In genomic region chr8:90907516-90907847, GRCm38 (mm10) we compare ENCODE assay signal across 8 mouse cellular contexts.
DNase-seq lines count a peak whose midpoint lies in the region; ATAC-seq and TF ChIP-seq lines count a peak whose summit lies in the region.

No protein-coding gene starts in this region.

- H3K4me2 ChIP-seq in lung, embryonic 14.5 days, result peak overlapping the region; percentile 96
- peak overlapping the region; percentile 93 for H3K4me2 ChIP-seq in embryonic facial prominence, embryonic 13.5 days
- peak overlapping the region; percentile 98 for H3K4me2 ChIP-seq in kidney, postnatal 0 days (ENCODE audit: low read length)
- H3K4me2 ChIP-seq in neural tube, embryonic 14.5 days (ENCODE audit: low read depth, low read length), result peak overlapping the region; percentile 93

- no peaks in the 10 kb centered on the region for H3K36me3 ChIP-seq in lung, embryonic 14.5 days (ENCODE audit: insufficient read depth)
- no peaks in the 10 kb centered on the region for H3K36me3 ChIP-seq in embryonic facial prominence, embryonic 13.5 days
- no peaks in the 10 kb centered on the region for H3K36me3 ChIP-seq in kidney, postnatal 0 days (ENCODE audit: insufficient read depth, low read length)
- H3K36me3 ChIP-seq in neural tube, embryonic 14.5 days (ENCODE audit: control insufficient read depth, insufficient read depth, low read length), result no peaks in the 10 kb centered on the region

- no peaks in the 10 kb centered on the region for H3K9me3 ChIP-seq in lung, embryonic 14.5 days (ENCODE audit: low read depth, low read length)
- H3K9me3 ChIP-seq in embryonic facial prominence, embryonic 13.5 days, result no peaks in the 10 kb centered on the region
- H3K9me3 ChIP-seq in kidney, postnatal 0 days (replicated peaks; ENCODE audit: low read length), result no peaks in the 10 kb centered on the region
- no peaks in the 10 kb centered on the region for H3K9me3 ChIP-seq in neural tube, embryonic 14.5 days (ENCODE audit: control insufficient read depth, low read length)

- H3K27ac ChIP-seq in lung, embryonic 14.5 days (ENCODE audit: low read depth), result 0 out of 2 replicates have a peak overlapping the region, but pooled peaks have one; percentile 76
- no peak overlapping the region for H3K27ac ChIP-seq in embryonic facial prominence, embryonic 13.5 days
- H3K27ac ChIP-seq in kidney, postnatal 0 days, result peak overlapping the region; percentile 92
- peak overlapping the region; percentile 85 for H3K27ac ChIP-seq in neural tube, embryonic 14.5 days (ENCODE audit: low read depth, low read length)

- H3K4me3 ChIP-seq in lung, embryonic 14.5 days (ENCODE audit: low read depth, low read length), result peak overlapping the region; percentile 76
- peak overlapping the region; percentile 85 for H3K4me3 ChIP-seq in embryonic facial prominence, embryonic 13.5 days
- H3K4me3 ChIP-seq in kidney, postnatal 0 days (replicated peaks; ENCODE audit: low read depth, low read length), result peak overlapping the region; percentile 82
- peak overlapping the region; percentile 77 for H3K4me3 ChIP-seq in neural tube, embryonic 14.5 days (ENCODE audit: low read depth, low read length)

- DNase-seq in lung, embryonic 14.5 days, result peak; percentile 39
- no peak for DNase-seq in lung, adult 18-20 months
- peak; percentile 42 for DNase-seq in kidney, postnatal 0 days (ENCODE audit: low spot score)
- no peak for DNase-seq in layer of hippocampus, adult 8-10 months (ENCODE audit: low spot score in 2 of 2)
- DNase-seq in frontal cortex, adult 2 months (ENCODE audit: extremely low spot score in 1 of 2, low spot score in 1 of 2), result no peak
- DNase-seq in gastrocnemius, postnatal 4 days (ENCODE audit: low spot score in 2 of 2), result no peak

- H3K9ac ChIP-seq in lung, embryonic 14.5 days, result peak overlapping the region; percentile 75
- peak overlapping the region; percentile 87 for H3K9ac ChIP-seq in embryonic facial prominence, embryonic 13.5 days
- peak overlapping the region; percentile 74 for H3K9ac ChIP-seq in kidney, postnatal 0 days (ENCODE audit: low read depth, low read length)
- peak overlapping the region; percentile 86 for H3K9ac ChIP-seq in neural tube, embryonic 14.5 days (replicated peaks; ENCODE audit: low read depth, low read length)

- TF ChIP-seq CTCF in lung, embryonic 14.5 days (IDR thresholded peaks at IDR 0.05; ENCODE audit: low read depth), result 0 out of 2 replicates have a peak, but pooled peaks have one; percentile 1
- TF ChIP-seq CTCF in kidney, postnatal 0 days (IDR thresholded peaks at IDR 0.05; ENCODE audit: low read depth), result no peak

- 19% methylated on average over 10 of the region's 10 CpGs for WGBS in lung, embryonic 14.5 days
- 19% methylated on average over 10 of the region's 10 CpGs for WGBS in embryonic facial prominence, embryonic 13.5 days
- WGBS in kidney, postnatal 0 days, result 19% methylated on average over 10 of the region's 10 CpGs
- 24% methylated on average over 10 of the region's 10 CpGs for WGBS in neural tube, embryonic 14.5 days

- no peak for ATAC-seq in lung, embryonic 14.5 days (ENCODE audit: insufficient read depth)
- ATAC-seq in embryonic facial prominence, embryonic 13.5 days (ENCODE audit: insufficient number of reproducible peaks, insufficient read depth, low FRiP score, low TSS enrichment, low read depth), result no peak
- ATAC-seq in kidney, postnatal 0 days (replicated peaks; ENCODE audit: low FRiP score, low read depth), result peak; percentile 0; the same call in 1 of the 2 replicates
- peak; percentile 3; the same call in 1 of the 2 replicates for ATAC-seq in neural tube, embryonic 14.5 days (ENCODE audit: low read depth)

- no peaks in the 10 kb centered on the region for H3K4me1 ChIP-seq in lung, embryonic 14.5 days (ENCODE audit: insufficient read depth)
- peaks cover 9% of the 10 kb centered on the region for H3K4me1 ChIP-seq in embryonic facial prominence, embryonic 13.5 days
- H3K4me1 ChIP-seq in kidney, postnatal 0 days (replicated peaks; ENCODE audit: insufficient read depth, low read length), result no peaks in the 10 kb centered on the region
- no peaks in the 10 kb centered on the region for H3K4me1 ChIP-seq in neural tube, embryonic 14.5 days (ENCODE audit: control insufficient read depth, insufficient read depth, low read length)

- H3K27me3 ChIP-seq in lung, embryonic 14.5 days (ENCODE audit: insufficient read depth, low read length), result no peaks in the 10 kb centered on the region
- no peaks in the 10 kb centered on the region for H3K27me3 ChIP-seq in embryonic facial prominence, embryonic 13.5 days
- no peaks in the 10 kb centered on the region for H3K27me3 ChIP-seq in kidney, postnatal 0 days (ENCODE audit: insufficient read depth, low read length)
- no peaks in the 10 kb centered on the region for H3K27me3 ChIP-seq in neural tube, embryonic 14.5 days (ENCODE audit: control insufficient read depth, insufficient read depth, low read length)

Comparison
In these comparisons a context has a peak if more than half of its experiments do, and no peak if none do; other contexts are left out.
1. DNase-seq: peak in lung, embryonic 14.5 days (single experiment) and kidney, postnatal 0 days (single experiment); none in lung, adult 18-20 months (0 of 2), layer of hippocampus, adult 8-10 months (0 of 2), frontal cortex, adult 2 months (0 of 2) and gastrocnemius, postnatal 4 days (0 of 2).
2. ATAC-seq: peak in kidney, postnatal 0 days (single experiment) and neural tube, embryonic 14.5 days (single experiment); none in lung, embryonic 14.5 days (single experiment) and embryonic facial prominence, embryonic 13.5 days (single experiment).
3. Peak in every context shown above with its lines, with median percentiles within 50 percentile points of each other: H3K4me2 ChIP-seq, H3K4me3 ChIP-seq and H3K9ac ChIP-seq.